Mouse (Mus musculus): Measurements from ENCODE around the gene Rab5b. TPM values are rescaled to one million over a fixed set of nuclear protein-coding genes. Genes with fewer than 3 reads are reported as not detected.
"Not testable (repeated sequence)": the region's sequence is repeated elsewhere in the genome, so short reads cannot be mapped to it uniquely, and the experiment has no call there.

Rab5b gene
- polyA plus RNA-seq, 1 experiment from 2014 or later = 123 TPM

DNA sequence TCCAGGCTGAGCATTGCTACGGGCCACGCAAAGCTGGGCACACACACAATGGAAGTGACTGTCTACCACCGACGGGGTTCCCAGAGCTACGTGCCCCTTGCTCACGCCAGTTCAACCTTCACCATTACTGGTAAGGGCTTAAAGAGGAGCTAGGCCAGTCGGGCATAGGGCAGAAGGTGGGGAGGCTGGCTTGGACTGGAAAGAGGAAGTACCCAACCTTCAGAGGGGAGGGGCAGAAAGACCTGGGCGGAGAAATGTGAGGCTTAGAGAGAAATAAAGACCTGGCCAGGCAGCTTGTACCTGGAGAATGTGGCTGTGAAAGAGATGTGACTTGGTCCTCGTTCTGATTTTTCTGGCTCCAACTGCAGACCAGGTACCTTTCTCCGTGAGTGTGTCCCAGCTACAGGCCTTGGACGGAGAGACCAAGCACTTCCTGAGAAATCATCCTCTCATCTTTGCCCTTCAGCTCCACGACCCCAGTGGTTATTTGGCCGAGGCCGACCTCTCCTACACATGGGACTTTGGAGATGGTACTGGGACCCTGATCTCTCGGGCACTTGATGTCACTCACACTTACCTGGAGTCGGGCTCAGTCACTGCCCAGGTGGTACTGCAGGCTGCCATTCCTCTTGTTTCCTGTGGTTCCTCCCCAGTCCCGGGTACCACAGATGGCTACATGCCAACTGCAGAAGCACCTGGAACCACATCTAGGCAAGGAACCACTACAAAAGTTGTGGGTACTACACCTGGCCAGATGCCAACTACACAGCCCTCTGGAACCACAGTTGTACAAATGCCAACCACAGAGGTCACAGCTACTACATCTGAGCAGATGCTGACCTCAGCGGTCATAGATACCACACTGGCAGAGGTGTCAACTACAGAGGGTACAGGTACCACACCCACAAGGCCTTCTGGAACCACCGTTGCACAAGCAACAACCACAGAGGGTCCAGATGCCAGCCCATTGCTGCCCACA lies 19.8 kb upstream of the Rab5b start:
- no peak for ATAC-seq (replicated peaks)
- Histone ChIP-seq H3K4me1 (no peaks in the 10 kb centered on the region), H3K9ac (no peak overlapping the region), H3K4me3 (no peak overlapping the region), H3K27me3 (replicated peaks) (no peaks in the 10 kb centered on the region), H3K9me3 (no peaks in the 10 kb centered on the region), H3K36me3 (replicated peaks) (no peaks in the 10 kb centered on the region), H3K27ac (no peak overlapping the region), H3K4me2 (no peak overlapping the region)
- WGBS = 91% methylated on average over 19 of the region's 19 CpGs

DNA sequence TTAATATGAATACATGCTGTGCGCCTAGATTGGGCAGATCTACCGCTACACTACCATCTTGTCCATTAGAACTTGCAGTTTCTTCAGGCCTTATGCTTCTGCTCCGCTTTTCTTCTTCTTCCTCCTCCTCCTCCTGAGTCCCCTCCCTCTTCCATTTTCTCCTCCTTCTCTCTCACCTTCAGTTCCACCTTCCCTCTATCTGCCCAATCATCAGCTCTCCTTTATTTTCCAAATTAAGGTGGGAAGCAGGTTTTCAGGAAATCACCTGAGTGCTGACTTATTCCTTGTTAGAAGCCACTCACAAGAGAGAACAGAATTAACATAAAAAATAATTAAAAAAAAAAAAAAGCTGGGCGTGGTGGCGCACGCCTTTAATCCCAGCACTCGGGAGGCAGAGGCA lies 15.3 kb upstream of the Rab5b start:
- H3K9ac ChIP-seq; H3K9me3 ChIP-seq; H3K4me2 ChIP-seq; H3K36me3 ChIP-seq (replicated peaks); ATAC-seq (replicated peaks); H3K4me1 ChIP-seq; H3K27ac ChIP-seq; H3K4me3 ChIP-seq; H3K27me3 ChIP-seq (replicated peaks): not testable (repeated sequence)
- WGBS = 93% methylated on average over 7 of the region's 7 CpGs

DNA sequence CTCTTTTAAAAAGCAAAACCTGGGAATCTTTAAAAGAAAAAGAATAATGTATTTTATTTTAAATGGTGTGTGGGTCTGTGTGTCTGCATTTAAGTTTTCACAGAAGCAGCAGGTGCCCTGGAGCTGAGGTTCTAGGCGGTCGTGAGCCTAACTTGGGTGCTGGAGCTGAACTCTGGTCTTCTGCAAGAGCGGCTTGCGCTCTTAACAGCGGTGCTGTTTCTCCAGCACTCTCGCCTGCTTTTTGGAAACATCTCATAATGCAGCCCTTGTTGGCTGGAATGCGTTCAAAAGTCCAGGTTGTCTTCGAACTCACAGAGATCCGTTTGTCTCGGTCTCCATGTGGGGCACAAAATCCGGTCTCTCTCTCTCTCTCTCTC lies 9.2 kb upstream of the Rab5b start:
- Histone ChIP-seq H3K27ac (no peak overlapping the region; the same call in 1 of the 2 replicates), H3K36me3 (replicated peaks) (no peaks in the 10 kb centered on the region), H3K4me3 (peak overlapping the region; percentile 60), H3K4me1 (peaks cover 12% of the 10 kb centered on the region), H3K9ac (no peak overlapping the region; the same call in 1 of the 2 replicates), H3K27me3 (replicated peaks) (no peaks in the 10 kb centered on the region), H3K9me3 (no peaks in the 10 kb centered on the region), H3K4me2 (peak overlapping the region; percentile 84)
- WGBS = 11% methylated on average over 11 of the region's 11 CpGs
- peak; percentile 40; the same call in 1 of the 2 replicates for ATAC-seq (replicated peaks)

DNA sequence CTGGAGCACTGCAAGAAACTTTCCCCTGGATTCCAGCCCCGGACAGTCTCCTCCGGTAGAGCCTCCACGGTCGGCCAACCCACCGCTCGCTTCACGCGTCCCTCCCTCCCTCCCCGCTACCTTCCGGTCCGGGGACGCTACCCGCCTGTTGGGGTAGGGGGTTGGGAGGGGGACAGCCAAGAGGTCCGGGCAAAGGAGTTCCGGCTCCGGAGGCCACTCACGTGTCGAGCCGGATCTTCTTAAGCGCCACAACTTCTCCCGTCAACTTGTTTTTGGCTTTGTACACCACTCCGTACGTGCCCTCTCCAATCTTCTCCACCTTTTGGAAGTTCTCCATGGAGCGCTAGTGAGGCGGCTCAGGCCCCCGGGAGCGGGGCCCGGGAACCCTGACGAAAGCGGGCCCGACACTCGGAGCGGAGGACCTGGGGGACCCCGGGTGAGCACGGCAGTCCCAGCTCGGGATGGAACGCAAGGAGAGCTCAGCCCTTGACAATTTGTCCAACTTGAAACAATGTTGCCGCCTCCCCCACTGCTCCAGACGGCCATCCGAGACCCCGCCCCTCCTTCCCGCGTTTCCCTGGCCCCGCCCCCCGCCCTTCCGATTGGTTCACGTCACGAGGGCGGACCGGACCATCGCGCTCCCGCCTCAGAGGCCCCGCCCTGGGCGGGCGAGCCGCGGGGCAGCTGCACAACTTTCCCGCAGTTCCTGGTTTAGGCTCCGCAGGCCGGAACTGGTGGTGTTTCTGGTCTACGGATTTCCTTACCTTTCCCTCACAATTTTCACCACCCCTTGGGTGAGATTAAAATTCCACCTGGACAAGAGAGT lies 8.6 kb upstream of the Rab5b start, which contains the start of gene Cdk2:
Gene Cdk2, minus strand, starts transcription at position 541 of the 826 bp plus-strand sequence.
- H3K4me3 ChIP-seq = peak within 1 kb of the TSS; percentile 60
- H3K4me1 ChIP-seq = peaks cover 12% of the 10 kb centered on the region
- ATAC-seq (replicated peaks) = peak; percentile 93
- H3K27me3 ChIP-seq (replicated peaks) = no peaks in the 10 kb centered on the region
- H3K9me3 ChIP-seq = no peaks in the 10 kb centered on the region
- peak within 1 kb of the TSS; percentile 60 for H3K27ac ChIP-seq
- WGBS = under 1% methylated on average over 61 of the region's 62 CpGs
- no peaks in the 10 kb centered on the region for H3K36me3 ChIP-seq (replicated peaks)
- H3K4me2 ChIP-seq = peak within 1 kb of the TSS; percentile 84
- H3K9ac ChIP-seq = peak within 1 kb of the TSS; percentile 33

DNA sequence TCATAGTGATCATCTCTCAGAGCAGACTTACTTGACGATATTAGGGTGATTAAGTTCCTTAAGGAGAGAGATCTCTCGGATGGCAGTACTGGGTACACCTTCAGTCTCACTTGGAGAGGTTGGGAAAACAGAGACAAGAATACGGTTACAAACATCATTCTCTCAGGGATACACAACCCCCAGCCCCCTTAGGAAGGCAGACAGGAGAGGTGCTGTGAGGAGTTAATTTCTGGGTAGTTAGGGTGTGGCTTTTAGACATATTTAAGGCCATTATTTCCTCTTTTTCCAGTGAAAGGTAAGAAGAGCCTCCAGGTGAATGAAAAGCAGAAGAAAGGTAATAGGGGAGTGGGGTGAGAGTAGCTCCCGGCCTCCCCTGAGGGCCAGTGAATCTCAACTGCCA lies 7.8 kb upstream of the Rab5b start, which contains the start of gene Pmel:
Gene Pmel, plus strand, starts transcription at position 301 of the 400 bp plus-strand sequence.
- H3K9ac ChIP-seq = peak within 1 kb of the TSS; percentile 33
- peak within 1 kb of the TSS; percentile 60; the same call in 1 of the 2 replicates for H3K27ac ChIP-seq
- H3K9me3 ChIP-seq = no peaks in the 10 kb centered on the region
- peak within 1 kb of the TSS; percentile 84 for H3K4me2 ChIP-seq
- peak within 1 kb of the TSS; percentile 60 for H3K4me3 ChIP-seq
- H3K36me3 ChIP-seq (replicated peaks) = no peaks in the 10 kb centered on the region
- H3K27me3 ChIP-seq (replicated peaks) = no peaks in the 10 kb centered on the region
- no peak for ATAC-seq (replicated peaks)
- WGBS = 25% methylated on average over 4 of the region's 4 CpGs
- H3K4me1 ChIP-seq = peaks cover 12% of the 10 kb centered on the region

DNA sequence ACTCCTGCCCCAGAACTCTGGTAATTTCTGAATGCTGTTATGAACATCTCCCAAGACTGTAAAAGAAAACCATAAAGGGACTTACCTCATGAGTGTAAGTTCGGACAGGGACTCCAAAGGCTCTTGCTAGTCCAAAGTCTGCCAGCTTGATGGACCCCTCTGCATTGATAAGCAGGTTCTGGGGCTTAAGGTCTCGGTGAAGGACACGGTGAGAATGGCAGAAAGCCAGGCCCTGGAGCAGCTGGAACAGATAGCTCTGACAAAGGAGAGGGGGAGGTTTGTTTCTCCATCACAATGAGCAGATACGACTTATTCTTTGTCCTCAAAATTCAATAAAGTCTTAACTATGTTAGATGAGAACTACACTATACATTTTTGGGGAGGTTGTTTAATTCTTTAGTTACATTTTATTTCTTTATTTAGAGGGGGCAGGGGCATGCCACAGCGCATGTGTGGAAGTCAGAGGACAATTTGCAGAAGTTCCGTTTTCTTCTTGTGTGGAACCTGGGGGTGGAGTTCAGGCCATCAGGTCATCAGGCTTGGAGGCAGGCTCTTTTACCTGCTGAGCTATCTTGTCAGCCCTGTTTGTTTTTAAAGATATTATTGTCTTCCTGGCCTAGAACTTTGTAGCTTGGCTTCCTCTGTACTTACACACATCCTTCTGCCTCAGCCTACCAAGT lies 6.4 kb upstream of the Rab5b start:
- H3K36me3 ChIP-seq (replicated peaks) = no peaks in the 10 kb centered on the region
- H3K9me3 ChIP-seq = no peaks in the 10 kb centered on the region
- 75% methylated on average over 6 of the region's 6 CpGs for WGBS
- peaks cover 12% of the 10 kb centered on the region for H3K4me1 ChIP-seq
- no peak overlapping the region for H3K27ac ChIP-seq
- no peak overlapping the region for H3K9ac ChIP-seq
- no peak for ATAC-seq (replicated peaks)
- H3K4me3 ChIP-seq = no peak overlapping the region
- H3K27me3 ChIP-seq (replicated peaks) = no peaks in the 10 kb centered on the region
- no peak overlapping the region for H3K4me2 ChIP-seq

DNA sequence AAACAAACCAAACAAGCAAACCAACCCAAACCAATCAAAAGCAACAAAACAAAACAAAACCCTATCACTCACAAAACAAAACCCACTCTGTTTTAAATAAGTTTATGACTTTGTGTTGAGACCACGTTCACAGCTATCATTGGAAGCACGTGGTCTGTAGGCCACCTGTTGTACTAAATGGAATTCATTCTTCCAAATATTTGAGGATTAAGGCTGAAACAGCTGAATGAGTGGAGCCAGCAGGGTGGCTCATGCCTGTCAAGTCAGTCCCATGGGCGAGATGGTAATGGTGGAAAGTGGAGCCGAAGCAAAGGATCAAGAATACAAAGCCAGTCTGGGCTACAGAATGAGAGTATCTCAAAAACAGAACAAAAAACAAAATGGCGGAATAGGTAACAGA lies 4.6 kb upstream of the Rab5b start:
- Histone ChIP-seq H3K4me1 (peaks cover 12% of the 10 kb centered on the region), H3K4me2 (no peak overlapping the region), H3K27me3 (replicated peaks) (no peaks in the 10 kb centered on the region), H3K9me3 (no peaks in the 10 kb centered on the region), H3K4me3 (no peak overlapping the region), H3K9ac (no peak overlapping the region), H3K27ac (no peak overlapping the region), H3K36me3 (replicated peaks) (no peaks in the 10 kb centered on the region)
- 78% methylated on average over 5 of the region's 5 CpGs for WGBS
- ATAC-seq (replicated peaks) = no peak

DNA sequence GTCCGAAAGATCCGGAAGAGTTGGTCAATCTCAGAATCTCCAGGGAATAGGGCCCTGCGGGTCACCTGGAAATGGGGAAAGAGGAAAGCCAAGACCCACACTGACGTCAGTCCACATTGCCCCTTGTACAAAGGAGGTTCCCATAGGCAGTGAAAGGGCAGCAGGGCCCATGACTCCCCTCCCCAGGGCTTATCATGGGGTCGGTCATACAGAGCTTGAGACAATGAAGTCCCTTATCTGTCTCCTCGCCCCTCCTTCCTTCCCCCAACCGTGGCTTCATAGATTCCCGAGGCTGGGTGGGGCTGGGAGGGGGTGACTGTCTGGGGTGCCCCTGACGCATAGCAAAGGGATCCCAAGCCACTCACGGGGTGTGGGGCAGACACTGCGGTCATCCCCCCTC lies 3.5 kb upstream of the Rab5b start:
- H3K36me3 ChIP-seq (replicated peaks) = no peaks in the 10 kb centered on the region
- H3K4me2 ChIP-seq = no peak overlapping the region
- H3K27me3 ChIP-seq (replicated peaks) = no peaks in the 10 kb centered on the region
- H3K4me1 ChIP-seq = peaks cover 16% of the 10 kb centered on the region
- no peak for ATAC-seq (replicated peaks)
- H3K9ac ChIP-seq = no peak overlapping the region
- no peaks in the 10 kb centered on the region for H3K9me3 ChIP-seq
- no peak overlapping the region for H3K27ac ChIP-seq
- 85% methylated on average over 11 of the region's 11 CpGs for WGBS
- H3K4me3 ChIP-seq = no peak overlapping the region

DNA sequence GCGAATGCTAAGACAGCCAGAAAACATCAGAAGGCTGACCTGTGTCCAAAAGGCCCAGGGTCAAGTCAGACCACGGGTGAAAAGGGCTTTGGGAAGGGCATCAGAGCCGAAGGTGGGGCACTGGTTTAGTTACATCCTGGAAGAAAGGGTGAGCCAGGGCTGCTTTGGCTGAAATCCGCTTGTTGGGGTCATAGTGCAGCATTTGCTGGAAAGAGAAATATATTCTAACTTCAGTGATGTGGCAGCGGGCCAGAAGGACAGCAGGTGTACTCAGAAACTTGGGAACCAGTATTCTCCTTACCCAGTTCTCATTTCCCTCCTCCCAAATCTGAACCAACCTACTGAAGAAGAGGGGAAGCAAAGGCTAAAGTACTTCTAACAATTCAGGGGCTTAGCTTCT lies 2.9 kb upstream of the Rab5b start:
- no peak for ATAC-seq (replicated peaks)
- H3K9ac ChIP-seq = no peak overlapping the region
- no peaks in the 10 kb centered on the region for H3K27me3 ChIP-seq (replicated peaks)
- H3K9me3 ChIP-seq = no peaks in the 10 kb centered on the region
- no peak overlapping the region for H3K4me2 ChIP-seq
- no peak overlapping the region for H3K27ac ChIP-seq
- H3K36me3 ChIP-seq (replicated peaks) = no peaks in the 10 kb centered on the region
- peaks cover 16% of the 10 kb centered on the region for H3K4me1 ChIP-seq
- 85% methylated on average over 5 of the region's 5 CpGs for WGBS
- no peak overlapping the region for H3K4me3 ChIP-seq

DNA sequence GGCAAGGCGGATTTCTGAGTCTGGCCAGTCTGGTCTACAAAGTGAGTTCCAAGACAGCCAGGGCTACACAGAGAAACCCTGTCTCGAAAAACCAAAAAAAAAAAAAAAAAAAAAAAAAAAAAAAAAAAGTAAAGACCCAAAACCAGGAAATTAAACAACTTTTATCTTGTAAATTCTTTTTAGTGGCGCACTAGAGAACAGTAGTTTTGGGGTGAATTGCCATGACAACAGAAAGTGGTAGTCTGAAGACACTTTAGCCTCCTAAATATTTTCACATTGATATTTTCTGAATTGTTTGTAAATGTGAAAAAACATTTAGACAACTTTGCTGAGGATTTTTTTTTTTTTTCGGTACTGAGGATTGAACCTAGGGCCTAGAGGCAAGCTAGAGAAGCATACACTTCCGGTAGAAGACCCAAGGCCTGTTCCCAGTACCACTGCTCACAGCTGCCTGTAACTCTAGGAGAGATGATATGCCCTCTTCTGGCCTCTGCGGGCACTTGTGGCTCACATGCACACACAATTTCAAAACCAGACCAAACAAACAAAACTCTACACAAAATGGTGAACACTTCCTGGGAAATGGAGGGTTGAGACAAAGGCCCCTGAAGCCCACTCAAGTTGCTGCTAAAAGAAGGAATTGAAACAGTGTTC lies 1.1 kb upstream of the Rab5b start:
- Histone ChIP-seq H3K36me3 (replicated peaks) (no peaks in the 10 kb centered on the region), H3K4me1 (peaks cover 13% of the 10 kb centered on the region), H3K4me3 (peak overlapping the region; percentile 88; the same call in 1 of the 2 replicates), H3K27ac (peak overlapping the region; percentile 87), H3K9ac (peak overlapping the region; percentile 58; the same call in 1 of the 2 replicates), H3K27me3 (replicated peaks) (no peaks in the 10 kb centered on the region), H3K4me2 (peak overlapping the region; percentile 72), H3K9me3 (no peaks in the 10 kb centered on the region)
- WGBS = 88% methylated on average over 6 of the region's 6 CpGs
- no peak for ATAC-seq (replicated peaks)

DNA sequence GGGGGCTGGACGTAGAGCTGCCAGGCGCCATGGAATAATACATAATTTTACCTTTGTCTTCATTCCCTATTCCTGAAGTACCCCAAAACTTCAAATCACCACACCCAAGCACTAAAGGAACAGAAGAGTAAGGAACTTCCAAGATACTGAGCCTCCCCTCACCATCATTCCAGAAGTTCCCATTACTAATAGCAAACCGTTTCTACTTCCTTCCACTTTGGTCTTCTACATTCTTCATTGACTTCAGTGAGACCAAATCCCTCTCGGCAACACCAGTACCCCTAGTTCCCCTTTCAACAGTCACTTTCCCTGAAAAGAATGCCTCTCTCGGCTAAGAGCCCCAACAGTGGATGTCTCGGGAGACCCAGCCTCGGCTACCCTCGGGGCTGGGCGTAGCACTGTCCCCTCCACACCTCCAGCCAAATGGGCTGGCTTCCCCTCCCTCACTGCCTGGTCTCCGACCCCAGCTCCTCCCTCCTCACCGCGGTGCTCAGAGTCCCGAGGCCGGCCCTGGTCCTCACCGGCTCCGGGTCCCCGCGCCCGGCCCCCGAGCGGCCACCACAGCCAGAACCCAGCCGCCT lies 563 bp downstream of the Rab5b start:
- Histone ChIP-seq H3K4me3 (peak overlapping the region; percentile 88), H3K4me1 (peaks cover 13% of the 10 kb centered on the region), H3K36me3 (replicated peaks) (no peaks in the 10 kb centered on the region), H3K27me3 (replicated peaks) (no peaks in the 10 kb centered on the region), H3K4me2 (peak overlapping the region; percentile 72), H3K9me3 (no peaks in the 10 kb centered on the region), H3K9ac (peak overlapping the region; percentile 78), H3K27ac (peak overlapping the region; percentile 94)
- 2% methylated on average over 22 of the region's 22 CpGs for WGBS
- no peak for ATAC-seq (replicated peaks)
